Mouse (Mus musculus) neural tube, embryonic 14.5 days (tissue): ENCODE data around the gene Ddx55. TPM values are rescaled to one million over a fixed set of nuclear protein-coding genes. Genes with fewer than 3 reads are reported as not detected.

Experiments used
- ATAC-seq: fragments of 200-750 bp; cut with Nextera tagmentation; 2 replicates; pipeline ENCODE4 v1.8.0; 2017; ENCODE audit warnings: low read depth, mild to moderate bottlenecking, moderate TSS enrichment, moderate library complexity
- H3K27ac ChIP-seq: fragments of 300-500 bp; sonication (generic); 2 replicates; pipeline ENCODE4 v1.5.1; 2014; ENCODE audit warnings: low read depth, mild to moderate bottlenecking, control low read depth, low read length, moderate library complexity, mixed read lengths
- H3K27me3 ChIP-seq: fragments of 300-500 bp; sonication (generic); 2 replicates; pipeline ENCODE4 v1.6.1; 2014; ENCODE audit warnings: low read length; ENCODE audit not compliant: control insufficient read depth, insufficient read depth
- H3K36me3 ChIP-seq: fragments of 300-500 bp; sonication (generic); 2 replicates; pipeline ENCODE4 v1.6.1; 2014; ENCODE audit warnings: low read length, mixed read lengths; ENCODE audit not compliant: control insufficient read depth, insufficient read depth
- H3K4me1 ChIP-seq: fragments of 300-500 bp; sonication (generic); 2 replicates; pipeline ENCODE4 v1.6.1; 2014; ENCODE audit warnings: low read length; ENCODE audit not compliant: control insufficient read depth, insufficient read depth
- H3K4me2 ChIP-seq: fragments of 300-500 bp; sonication (generic); 2 replicates; pipeline ENCODE4 v1.6.1; 2014; ENCODE audit warnings: mild to moderate bottlenecking, low read depth, low read length, control low read depth
- H3K4me3 ChIP-seq: fragments of 300-500 bp; sonication (generic); 2 replicates; pipeline ENCODE4 v1.5.1; 2014; ENCODE audit warnings: low read depth, low read length, control low read depth, mixed read lengths
- H3K9ac ChIP-seq: fragments of 300-500 bp; sonication (generic); replicated peaks from 2 replicates; pipeline ENCODE4 v1.6.1; 2014; ENCODE audit warnings: low read depth, mild to moderate bottlenecking, control low read depth, low read length, mixed read lengths
- H3K9me3 ChIP-seq: fragments of 300-500 bp; sonication (generic); 2 replicates; pipeline ENCODE4 v1.6.1; 2016; ENCODE audit warnings: low read length; ENCODE audit not compliant: control insufficient read depth
- WGBS: fragments of 180-500 bp; shearing (Covaris S2); extraction: QIAGEN DNeasy Blood & Tissue Kit; methylation state at CpG from one replicate; pipeline ENCODE4 v1.1.7; 2014; 5-methylcytosine and 5-hydroxymethylcytosine counted together
- polyA plus RNA-seq: library from polyadenylated mRNA; unstranded; fragments of >200 nt; fragmentation: Nextera tagmentation; extraction: Ambion mirVana; gene quantifications from 2 replicates; pipeline ENCODE4 v1.2.1, GENCODE M21; 2014

The Ddx55 gene
- polyA plus RNA-seq, result 24.9 and 30.4 TPM in 2 replicates

- Histone ChIP-seq H3K36me3 (peaks cover 28% of the 10 kb centered on the region), H3K27me3 (no peaks in the 10 kb centered on the region), H3K4me3 (peak within 1 kb of the TSS; percentile 88), H3K27ac (peak within 1 kb of the TSS; percentile 80), H3K4me2 (peak within 1 kb of the TSS; percentile 63), H3K9ac (peak within 1 kb of the TSS; percentile 84), H3K4me1 (peaks cover 6% of the 10 kb centered on the region; the same call in 1 of the 2 replicates), H3K9me3 (no peaks in the 10 kb centered on the region)
- ATAC-seq, result peak; percentile 93
- under 1% methylated on average over 66 of the region's 66 CpGs for WGBS
Observed at GRCm38 (mm10) chr5:124552558-124553307, at the start of gene Ddx55. Ddx55 (plus strand) TSS chr5:124552864.

GRCm38 (mm10) chr5:124503742-124504141, 48.9 kb upstream of the Ddx55 start:
- H3K4me2 ChIP-seq, result no peak overlapping the region
- H3K36me3 ChIP-seq, result peaks cover 8% of the 10 kb centered on the region
- no peaks in the 10 kb centered on the region for H3K9me3 ChIP-seq
- ATAC-seq, result no peak
- no peak overlapping the region for H3K4me3 ChIP-seq
- no peak overlapping the region for H3K27ac ChIP-seq
- H3K4me1 ChIP-seq, result no peaks in the 10 kb centered on the region
- H3K27me3 ChIP-seq, result no peaks in the 10 kb centered on the region
- WGBS, result 62% methylated on average over 14 of the region's 14 CpGs
- no peak overlapping the region for H3K9ac ChIP-seq

DNA sequence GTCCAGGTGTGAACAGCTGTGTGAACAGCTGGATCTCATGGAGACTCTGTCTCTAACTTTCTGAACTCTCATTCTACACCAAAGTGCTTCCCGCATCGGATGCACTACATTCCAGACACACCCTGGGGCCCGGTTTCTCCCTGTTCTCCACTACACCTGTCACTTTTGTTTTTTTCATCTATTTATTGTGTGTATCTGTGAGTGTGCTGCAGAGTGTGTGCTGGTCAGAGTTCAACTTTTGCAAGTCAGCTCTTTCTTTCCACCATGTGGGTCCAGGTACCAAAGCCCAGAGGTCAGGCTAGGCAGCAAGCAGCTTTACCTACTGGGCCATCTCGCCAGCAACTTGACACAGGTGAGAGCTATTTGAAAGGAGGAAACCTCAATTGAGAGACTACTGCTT, 47.4 kb upstream of the Ddx55 start:
- no peak overlapping the region for H3K4me3 ChIP-seq
- ATAC-seq, result no peak
- no peaks in the 10 kb centered on the region for H3K27me3 ChIP-seq
- no peaks in the 10 kb centered on the region for H3K9me3 ChIP-seq
- H3K4me1 ChIP-seq, result no peaks in the 10 kb centered on the region
- peaks cover 8% of the 10 kb centered on the region for H3K36me3 ChIP-seq
- WGBS, result 95% methylated on average over 4 of the region's 4 CpGs
- no peak overlapping the region for H3K9ac ChIP-seq
- H3K4me2 ChIP-seq, result no peak overlapping the region
- no peak overlapping the region for H3K27ac ChIP-seq

GRCm38 (mm10) chr5:124506731-124507359, 45.8 kb upstream of the Ddx55 start:
- H3K27me3 ChIP-seq, result no peaks in the 10 kb centered on the region
- ATAC-seq, result no peak

DNA sequence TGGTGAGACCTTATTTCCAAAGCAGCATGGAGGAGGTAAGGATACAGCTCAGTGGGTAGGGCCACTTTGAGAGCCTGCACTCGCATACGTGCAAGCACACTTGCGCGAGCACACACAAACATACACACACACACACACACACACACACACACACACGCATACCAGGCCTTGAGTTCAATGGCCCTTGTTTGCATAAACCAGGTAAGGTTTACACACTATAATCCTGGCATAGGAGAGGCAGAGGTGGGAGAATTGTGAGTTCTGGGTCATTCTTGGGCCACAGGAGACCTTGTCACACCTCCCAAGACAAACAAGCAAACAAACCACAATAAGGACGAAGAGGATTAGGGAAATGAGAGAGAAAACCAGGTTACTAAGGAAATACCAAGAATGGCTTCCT, 43.5 kb upstream of the Ddx55 start:
- no peaks in the 10 kb centered on the region for H3K4me1 ChIP-seq
- no peak overlapping the region for H3K9ac ChIP-seq
- no peak overlapping the region for H3K4me3 ChIP-seq
- 97% methylated on average over 6 of the region's 6 CpGs for WGBS
- peaks cover 7% of the 10 kb centered on the region; the same call in 1 of the 2 replicates for H3K36me3 ChIP-seq
- no peaks in the 10 kb centered on the region for H3K27me3 ChIP-seq
- H3K27ac ChIP-seq, result no peak overlapping the region
- no peak for ATAC-seq
- no peaks in the 10 kb centered on the region for H3K9me3 ChIP-seq
- H3K4me2 ChIP-seq, result no peak overlapping the region

More at GRCm38 (mm10) chr5:124506731-124507359, 45.8 kb upstream of the Ddx55 start:
- no peak overlapping the region for H3K9ac ChIP-seq
- no peaks in the 10 kb centered on the region for H3K9me3 ChIP-seq
- H3K4me2 ChIP-seq, result no peak overlapping the region
- no peak overlapping the region for H3K4me3 ChIP-seq
- peaks cover 4% of the 10 kb centered on the region; the same call in 1 of the 2 replicates for H3K36me3 ChIP-seq
- WGBS, result 73% methylated on average over 10 of the region's 10 CpGs
- H3K4me1 ChIP-seq, result no peaks in the 10 kb centered on the region
- no peak overlapping the region for H3K27ac ChIP-seq

DNA sequence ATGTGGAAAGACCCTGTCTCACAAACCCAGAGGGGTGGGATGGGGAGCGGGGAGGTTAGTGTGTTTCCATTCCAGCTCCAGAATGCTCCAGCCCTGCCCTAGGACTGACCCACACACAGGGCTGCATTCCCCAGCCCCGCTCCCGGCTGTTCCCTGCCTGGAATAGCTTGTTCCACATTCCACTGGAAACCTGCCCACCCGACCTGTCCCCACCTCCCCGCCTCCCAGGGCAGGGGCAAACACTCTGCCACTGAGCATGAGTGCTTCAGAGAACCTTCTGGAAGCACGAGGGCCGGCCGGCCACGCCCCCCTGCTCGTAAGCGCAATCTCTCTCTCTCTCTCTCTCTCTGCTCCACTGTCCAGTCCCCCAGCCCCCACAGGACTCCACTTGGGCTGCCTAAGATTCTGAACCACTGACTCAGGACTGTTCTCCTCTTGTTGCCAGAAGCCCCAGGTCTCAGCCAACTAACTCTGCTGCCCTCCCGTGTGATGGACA, 42.9 kb upstream of the Ddx55 start:
- no peaks in the 10 kb centered on the region for H3K4me1 ChIP-seq
- H3K9ac ChIP-seq, result no peak overlapping the region
- H3K4me3 ChIP-seq, result no peak overlapping the region
- H3K27me3 ChIP-seq, result no peaks in the 10 kb centered on the region
- H3K9me3 ChIP-seq, result no peaks in the 10 kb centered on the region
- H3K4me2 ChIP-seq, result no peak overlapping the region
- WGBS, result 83% methylated on average over 11 of the region's 12 CpGs
- peaks cover 10% of the 10 kb centered on the region; the same call in 1 of the 2 replicates for H3K36me3 ChIP-seq
- no peak for ATAC-seq
- no peak overlapping the region for H3K27ac ChIP-seq

DNA sequence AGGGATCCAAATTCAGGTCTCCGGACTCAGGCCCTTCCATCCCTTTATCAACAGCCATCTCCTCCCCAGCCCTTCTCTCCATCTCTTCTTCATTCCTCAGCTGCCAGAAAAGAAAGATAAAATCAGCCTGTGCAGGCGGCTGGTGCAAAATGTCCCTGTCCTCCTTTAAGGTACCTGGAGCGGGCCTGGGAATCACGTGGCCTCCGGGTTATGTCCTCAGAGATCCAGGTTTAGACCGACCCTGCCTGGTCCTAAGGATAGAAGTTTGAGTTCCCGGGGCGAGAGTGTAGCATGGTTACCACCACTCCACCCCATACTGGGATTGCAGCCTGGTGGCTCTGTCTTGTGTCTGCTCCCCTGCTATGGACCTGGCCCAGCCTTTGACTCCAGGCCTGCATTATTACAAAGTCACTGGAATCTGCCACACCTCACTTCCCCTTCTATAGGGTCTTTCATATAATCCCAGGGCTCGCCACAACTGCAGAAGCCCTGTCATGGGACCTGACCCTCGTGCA, 42.1 kb upstream of the Ddx55 start:
- ATAC-seq, result no peak
- Histone ChIP-seq H3K9me3 (no peaks in the 10 kb centered on the region), H3K4me1 (no peaks in the 10 kb centered on the region), H3K27ac (no peak overlapping the region), H3K27me3 (no peaks in the 10 kb centered on the region), H3K4me3 (no peak overlapping the region), H3K4me2 (no peak overlapping the region), H3K9ac (no peak overlapping the region), H3K36me3 (peaks cover 10% of the 10 kb centered on the region; the same call in 1 of the 2 replicates)
- WGBS, result 92% methylated on average over 10 of the region's 10 CpGs

GRCm38 (mm10) chr5:124515789-124516188, 36.9 kb upstream of the Ddx55 start:
- H3K9me3 ChIP-seq, result no peaks in the 10 kb centered on the region
- H3K9ac ChIP-seq, result no peak overlapping the region
- no peak overlapping the region for H3K27ac ChIP-seq
- no peak overlapping the region for H3K4me3 ChIP-seq
- WGBS, result 84% methylated on average over 5 of the region's 5 CpGs
- no peak for ATAC-seq
- H3K36me3 ChIP-seq, result peaks cover 10% of the 10 kb centered on the region; the same call in 1 of the 2 replicates
- H3K4me2 ChIP-seq, result no peak overlapping the region
- no peaks in the 10 kb centered on the region for H3K4me1 ChIP-seq
- H3K27me3 ChIP-seq, result no peaks in the 10 kb centered on the region

DNA sequence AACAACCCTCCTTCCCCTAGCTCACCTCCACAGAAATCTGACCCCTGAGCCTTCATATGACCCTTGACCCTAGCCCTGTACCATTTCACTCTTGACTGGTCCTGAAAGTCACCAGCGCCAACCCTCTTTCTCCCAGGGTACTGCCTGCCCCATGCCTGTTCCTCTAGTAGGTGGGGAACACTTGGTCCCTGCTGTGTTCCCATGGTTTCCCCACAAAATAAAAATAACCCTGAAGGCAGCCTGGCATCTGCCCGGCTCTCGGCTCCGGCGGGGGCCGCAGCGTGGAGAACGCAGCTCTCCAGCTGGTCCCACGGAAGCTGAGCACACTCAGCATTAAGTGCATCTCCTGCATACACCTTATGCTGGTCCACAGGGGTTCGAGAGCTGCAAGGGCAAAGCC, 34.0 kb upstream of the Ddx55 start:
- no peak for ATAC-seq
- no peak overlapping the region for H3K4me2 ChIP-seq
- 64% methylated on average over 10 of the region's 10 CpGs for WGBS

More for the DNA sequence above, 34.0 kb upstream of the Ddx55 start:
- no peak overlapping the region for H3K27ac ChIP-seq
- H3K9me3 ChIP-seq, result no peaks in the 10 kb centered on the region
- H3K36me3 ChIP-seq, result peaks cover 5% of the 10 kb centered on the region; the same call in 1 of the 2 replicates
- H3K4me3 ChIP-seq, result no peak overlapping the region
- no peaks in the 10 kb centered on the region for H3K27me3 ChIP-seq
- no peaks in the 10 kb centered on the region for H3K4me1 ChIP-seq
- H3K9ac ChIP-seq, result no peak overlapping the region
